Mouse (Mus musculus) stomach, postnatal 0 days (tissue): Measurements from ENCODE around the gene Mrgprd.

ENCODE experiments used
- CTCF ChIP-seq: IDR thresholded peaks from 2 replicates; pipeline ENCODE4 v1.5.1; 2016; ENCODE audit warnings: antibody characterized with exemption, low read depth, mild to moderate bottlenecking, moderate library complexity
- EP300 ChIP-seq: optimal IDR thresholded peaks from 2 replicates; pipeline ENCODE3; 2016; ENCODE audit warnings: antibody characterized with exemption

- TF ChIP-seq CTCF (no peak), EP300 (no peak)
Measured at GRCm38 (mm10) chr7:145301008-145301340, 13.7 kb upstream of the Mrgprd start.
